Mouse (Mus musculus): Measurements from ENCODE around the gene E2f4.

The E2f4 gene

DNA sequence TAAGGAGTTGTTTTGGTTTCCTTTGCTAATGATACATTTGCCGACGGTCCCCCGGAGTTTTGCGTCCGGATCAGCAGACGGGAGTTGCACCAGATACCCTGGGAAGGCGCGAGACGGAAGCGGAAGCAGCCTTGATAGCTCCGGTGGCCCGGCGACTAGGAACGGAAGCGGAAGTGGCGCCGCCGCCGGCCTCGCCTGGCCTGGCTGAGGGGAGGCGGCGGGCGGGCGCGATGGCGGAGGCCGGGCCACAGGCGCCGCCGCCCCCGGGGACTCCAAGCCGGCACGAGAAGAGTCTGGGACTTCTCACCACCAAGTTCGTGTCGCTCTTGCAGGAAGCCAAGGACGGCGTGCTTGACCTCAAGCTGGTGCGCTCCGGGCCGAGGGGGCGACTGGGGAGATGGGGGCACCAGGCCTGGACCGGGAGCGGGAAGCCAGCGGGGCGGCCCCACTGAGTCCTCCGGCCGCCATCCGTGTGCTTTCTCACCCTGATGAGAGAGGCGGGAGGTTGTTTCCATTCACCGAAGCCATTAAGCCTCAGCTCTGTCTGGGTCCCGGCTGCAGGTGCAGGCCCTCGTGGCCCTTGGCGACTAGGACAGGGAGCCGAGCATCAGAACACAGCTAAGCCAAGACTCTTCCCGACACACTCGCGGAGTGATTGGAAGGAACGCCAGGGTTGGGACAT lies at the start of gene E2f4:
TSS of gene E2f4 (plus strand) at position 153 of the 682 bp plus-strand sequence.
- DNase-seq: peak; percentile 91 to 92

DNA sequence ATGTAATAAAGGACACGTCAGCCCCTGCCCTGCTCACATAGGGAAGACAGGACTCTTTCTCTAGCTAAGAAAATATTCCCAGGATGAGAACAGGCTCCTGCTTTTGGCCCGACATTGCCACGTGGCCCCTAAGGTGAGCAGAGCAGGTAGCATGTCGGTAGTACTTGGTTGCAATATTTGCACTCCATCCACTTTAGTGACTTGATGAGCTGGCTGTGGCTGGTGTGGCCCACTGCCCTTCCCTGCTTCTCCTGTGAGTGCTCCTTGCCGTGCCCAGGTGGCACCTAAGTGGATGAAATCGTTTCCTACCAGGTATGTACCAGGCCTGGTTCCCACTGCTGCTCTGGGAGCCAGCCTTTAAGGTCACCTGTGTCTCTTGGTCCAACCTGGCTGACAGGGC lies 45.5 kb upstream of the E2f4 start:
- DNase-seq: no peak

DNA sequence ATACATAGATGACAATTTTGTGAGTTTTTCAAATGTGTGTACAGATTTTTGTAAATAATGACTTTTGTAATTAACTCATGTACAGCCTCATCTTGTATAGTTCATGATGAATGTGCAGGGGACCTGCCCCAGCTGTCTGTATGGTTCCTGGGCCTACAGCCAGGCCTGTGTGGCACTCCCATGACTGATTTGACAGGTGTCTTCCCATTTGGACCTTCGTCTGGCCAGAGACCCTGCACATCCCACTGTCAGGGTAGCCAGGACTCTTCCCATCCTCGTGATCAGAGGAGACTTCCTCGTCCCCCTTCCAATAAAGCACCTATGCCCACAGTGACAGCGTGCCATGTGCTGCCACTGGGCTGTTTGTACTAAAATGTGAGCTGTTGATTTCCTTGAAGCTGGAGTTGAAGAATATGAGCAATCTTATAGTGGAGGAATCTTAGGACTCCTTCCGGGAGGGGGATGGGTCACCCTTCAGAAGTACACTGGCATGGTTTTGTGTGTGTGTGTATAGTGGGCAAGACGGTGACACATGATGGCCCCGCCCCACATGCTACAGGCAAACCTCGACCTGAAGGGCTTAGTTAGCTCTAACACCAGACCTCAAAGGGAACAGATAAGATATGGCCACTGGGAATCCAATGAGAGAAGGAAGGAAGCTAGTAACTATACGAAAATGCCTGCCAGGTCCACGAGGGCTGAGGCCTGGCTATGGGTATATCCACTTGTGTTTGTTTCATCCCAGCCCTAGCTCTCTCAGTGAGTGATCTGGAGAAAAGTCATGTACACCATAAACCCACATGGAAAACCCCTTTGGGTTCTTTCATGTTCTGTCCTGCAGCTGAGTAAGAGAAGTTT lies 44.6 kb upstream of the E2f4 start:
- DNase-seq: no peak

DNA sequence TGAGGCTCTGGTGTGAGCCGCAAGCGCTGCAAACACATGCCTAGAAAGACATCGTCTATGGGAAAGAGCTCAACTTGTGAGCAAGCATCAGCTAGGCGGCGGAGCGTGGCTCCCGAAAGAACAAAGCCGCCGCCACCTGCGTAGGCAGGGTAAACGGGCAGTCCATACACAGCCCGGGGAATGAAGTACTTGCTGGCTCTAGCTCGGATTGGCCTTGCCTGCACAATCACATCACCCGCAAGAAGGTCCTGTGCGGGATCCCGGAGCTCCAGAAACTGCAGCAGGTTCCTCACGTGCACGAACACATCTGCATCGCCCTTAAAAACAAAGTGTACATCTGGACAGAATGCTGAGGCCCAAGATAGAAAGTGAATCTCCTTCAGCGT lies 43.7 kb upstream of the E2f4 start:
- no peak for DNase-seq

DNA sequence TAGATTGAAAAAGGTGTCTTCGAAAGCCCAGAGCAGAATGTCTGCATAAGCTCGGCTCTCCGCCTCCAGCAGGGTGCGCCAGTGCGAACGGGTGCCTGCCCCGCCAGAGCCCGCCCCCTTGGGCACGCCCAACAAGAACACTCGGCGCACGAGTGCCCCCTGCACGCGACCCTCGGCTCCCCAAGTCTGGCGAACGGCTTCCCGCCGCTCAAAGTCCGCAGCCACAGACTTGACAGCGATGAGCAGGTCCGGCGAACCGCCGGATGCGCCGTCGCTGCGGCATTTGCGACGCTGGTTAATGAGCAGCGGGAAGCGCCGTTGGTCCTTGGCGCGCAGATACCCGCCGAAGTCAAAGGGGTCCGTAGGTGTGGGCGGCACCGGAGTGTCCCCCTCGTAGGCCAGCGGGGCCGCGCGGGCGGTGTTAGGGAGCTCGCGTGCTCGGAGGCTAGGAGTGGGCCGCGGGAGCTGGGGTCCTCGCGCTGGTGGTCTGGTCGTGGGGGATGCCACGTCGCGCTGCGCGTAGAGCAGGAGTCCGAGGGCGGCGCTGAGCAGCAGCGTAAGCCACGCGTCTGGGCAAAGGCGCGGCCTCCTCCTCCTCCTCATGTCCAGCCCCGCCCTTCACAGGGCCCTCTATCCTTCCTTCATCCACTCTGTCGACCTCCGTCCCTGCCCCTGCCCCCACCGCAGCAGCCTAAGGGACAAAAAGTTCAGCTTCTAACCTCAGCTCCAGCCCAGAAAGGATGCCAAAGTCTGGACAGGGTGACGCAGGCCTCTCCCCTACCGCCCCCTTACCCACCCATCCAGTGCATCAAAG lies 43.1 kb upstream of the E2f4 start:
- DNase-seq: peak; percentile 93

DNA sequence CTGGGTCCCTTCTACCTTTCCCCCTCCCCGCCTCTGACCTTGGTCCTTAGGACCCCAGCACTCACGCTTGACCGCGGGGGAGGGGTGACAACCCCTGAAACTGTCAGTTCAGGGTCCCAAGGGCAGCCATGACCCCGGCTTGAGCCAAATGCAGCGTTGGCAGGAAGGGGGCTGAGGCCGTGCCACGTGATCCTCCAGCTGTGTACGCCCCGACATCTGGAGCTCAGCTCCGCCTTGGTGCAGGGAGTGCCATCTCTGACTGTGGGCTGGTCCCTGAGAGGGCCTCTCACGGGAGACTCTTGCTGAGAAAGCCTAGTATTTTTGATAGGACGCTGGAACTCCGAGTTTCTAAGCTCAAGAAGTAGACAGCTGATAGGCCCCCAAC lies 42.5 kb upstream of the E2f4 start, which contains the start of gene B3gnt9:
TSS of gene B3gnt9 (minus strand) at position 188 of the 385 bp plus-strand sequence.
- DNase-seq: peak; percentile 30

DNA sequence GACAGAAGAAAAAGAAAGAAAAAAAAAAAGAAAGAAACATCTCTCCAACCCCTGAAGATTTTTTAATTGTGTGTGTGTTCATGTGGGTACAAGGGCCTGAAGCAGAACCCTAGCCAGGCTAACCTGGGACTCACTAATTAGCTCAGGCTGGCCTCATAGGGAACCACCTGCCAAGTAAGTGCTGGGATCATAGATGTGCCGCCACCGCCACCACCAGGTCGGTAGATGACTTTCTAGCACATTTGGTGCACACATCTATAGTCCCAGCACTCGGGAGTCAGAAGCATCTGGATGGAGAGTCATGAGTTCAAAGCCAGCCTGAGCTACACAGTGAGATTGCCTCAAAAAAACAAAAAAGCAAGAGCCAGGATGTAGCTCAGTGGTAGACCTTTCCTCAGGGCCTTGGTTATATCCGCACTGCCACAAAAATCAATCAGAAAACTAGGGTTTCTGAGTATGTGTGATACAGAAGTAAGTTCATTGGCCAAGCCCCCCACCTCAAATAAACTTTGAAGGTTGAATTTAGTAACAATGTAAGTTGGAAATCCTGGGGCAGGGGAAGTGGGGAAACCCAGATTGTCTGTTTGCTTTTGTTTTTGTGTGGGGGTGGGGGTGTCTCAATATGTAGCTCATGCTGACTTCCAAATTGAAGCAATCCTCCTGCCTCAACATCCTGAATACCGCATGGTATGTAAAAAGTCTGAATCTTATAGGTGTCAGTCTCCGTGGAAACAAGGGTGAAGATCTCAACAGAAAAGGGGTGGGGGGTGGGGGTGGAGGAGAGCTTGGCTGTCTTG lies 39.9 kb upstream of the E2f4 start:
- DNase-seq: no peak

DNA sequence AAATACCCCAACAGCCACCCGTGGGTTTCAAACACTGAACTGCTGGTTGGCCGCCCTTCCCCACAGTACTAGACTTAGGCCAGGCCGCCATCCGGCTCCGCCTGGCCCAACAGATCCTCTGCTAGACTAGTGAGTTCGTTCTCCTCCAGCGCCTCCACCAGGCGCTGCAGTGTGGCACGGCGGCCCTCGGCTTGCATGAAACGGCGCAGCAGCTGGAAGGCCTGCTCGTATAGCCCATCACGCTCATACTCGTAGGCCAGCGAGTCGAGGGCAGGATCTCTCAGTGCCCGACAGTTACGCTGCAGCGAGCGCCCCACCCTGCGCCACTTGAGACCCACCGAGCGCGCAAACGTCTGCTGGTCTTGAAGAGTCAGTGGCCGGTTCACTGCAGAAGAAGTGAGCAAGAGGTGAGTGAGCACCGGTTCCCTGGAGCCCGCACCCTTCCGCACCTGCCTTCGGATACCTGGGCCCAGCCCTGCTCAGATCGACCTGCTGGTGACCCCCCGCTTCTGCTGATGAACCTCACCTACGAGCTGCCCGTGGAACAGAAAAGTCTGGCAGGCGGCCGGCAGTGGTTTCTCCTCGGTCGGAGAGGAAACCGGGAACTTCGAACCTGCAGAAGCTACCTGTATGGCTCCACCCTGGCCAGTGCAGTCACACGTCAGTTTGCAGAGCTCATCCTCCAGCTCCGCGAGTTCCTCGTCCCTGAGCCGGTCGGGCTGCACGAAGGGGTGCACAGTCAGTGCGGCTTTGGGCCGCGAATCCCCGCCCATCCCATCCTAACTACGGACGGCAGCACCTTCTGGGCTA lies 38.3 kb upstream of the E2f4 start:
- no peak for DNase-seq

DNA sequence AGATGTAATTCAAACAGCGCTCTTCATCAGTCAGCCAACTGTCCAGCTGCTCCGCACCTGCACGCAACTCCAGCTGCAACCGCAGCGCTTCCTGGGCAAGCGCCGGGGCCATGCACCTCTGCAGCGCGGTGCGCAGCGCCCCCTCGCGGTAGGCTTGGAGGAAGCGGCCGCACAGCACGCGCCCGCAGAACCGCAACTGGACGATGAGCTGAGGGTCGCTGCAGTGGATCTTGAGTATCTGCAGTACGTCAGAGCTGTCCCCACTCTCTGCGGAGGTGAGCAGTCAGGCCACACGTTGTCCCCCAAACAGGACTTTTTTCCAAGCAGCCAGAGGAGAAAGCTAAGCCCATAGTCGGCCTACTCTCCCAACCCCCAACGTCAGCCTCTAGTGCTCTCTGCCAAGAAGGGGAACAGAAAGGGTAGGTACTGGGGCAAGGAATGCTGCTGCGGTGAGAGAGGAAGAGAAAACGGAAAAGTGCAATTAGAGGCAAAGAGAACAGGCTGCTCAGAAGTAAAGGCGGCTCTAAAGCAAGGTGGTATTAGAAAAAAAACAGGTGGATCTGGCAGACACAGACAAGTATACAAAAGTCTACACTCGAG lies 37.6 kb upstream of the E2f4 start:
- peak; percentile 83 to 88 for DNase-seq

DNA sequence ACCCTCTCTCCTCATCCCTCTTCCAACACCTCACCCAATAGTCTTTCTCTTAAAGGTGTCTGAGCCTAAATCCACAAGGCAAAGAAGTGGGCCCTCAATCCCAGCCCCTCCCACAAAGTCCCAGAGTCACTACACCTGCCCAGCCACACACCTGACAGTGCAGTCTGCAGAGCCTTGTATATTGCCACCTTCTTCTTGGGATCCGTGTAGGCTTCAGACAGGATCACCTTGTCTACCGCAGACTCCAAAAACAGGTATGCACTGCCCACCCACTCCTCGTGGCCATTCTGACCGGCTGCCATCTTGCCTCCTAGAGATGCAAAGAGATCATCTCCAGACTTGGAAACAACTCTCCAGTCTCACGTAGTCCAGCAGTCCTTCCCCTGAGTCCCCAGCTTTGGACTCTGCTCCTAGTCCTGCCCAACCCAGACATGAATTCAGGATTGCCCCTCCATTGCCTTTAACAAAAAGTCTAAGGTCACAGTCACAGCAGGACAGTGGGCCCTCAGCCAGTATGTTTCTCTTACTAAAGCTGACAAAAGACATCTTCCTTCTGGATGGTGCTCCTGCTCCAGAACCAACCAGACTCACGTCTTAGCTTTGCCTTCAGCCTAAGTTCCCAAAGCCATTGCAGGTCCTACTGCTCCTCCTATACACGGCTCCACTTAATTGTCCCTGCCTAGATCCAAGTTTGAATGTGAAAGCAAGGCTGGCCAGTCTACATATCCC lies 36.9 kb upstream of the E2f4 start:
- DNase-seq: no peak

DNA sequence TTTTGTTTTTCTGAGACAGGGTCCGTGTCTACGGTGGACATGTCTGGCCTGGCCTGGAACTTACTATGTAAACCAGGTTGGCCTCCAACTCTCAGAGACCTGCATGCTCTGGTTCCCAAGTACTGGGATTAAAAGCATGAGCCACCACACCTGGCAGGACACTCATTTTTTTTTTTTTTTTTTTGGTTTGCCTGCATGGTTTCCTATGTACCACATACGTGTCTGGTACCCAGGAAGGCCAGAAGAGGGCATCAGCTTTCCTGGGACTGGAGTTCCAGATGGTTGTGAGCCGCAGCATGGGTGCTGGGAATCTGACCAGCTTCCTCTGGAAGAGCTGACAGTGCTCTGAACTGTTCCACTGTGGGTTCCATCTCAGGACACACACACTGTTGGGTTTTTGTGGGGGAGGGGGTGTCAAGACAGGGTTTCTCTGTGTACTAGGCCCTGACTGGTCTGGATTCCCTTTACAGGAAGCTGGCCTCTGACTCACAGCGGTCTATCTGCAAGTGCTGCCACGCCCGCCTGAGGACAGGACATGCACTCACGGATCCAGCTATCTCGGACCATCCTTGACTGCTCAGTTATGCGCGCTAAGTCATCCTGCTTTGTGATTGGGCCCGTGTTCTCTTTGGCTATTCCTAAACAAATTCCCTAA lies 36.0 kb upstream of the E2f4 start:
- no peak for DNase-seq

DNA sequence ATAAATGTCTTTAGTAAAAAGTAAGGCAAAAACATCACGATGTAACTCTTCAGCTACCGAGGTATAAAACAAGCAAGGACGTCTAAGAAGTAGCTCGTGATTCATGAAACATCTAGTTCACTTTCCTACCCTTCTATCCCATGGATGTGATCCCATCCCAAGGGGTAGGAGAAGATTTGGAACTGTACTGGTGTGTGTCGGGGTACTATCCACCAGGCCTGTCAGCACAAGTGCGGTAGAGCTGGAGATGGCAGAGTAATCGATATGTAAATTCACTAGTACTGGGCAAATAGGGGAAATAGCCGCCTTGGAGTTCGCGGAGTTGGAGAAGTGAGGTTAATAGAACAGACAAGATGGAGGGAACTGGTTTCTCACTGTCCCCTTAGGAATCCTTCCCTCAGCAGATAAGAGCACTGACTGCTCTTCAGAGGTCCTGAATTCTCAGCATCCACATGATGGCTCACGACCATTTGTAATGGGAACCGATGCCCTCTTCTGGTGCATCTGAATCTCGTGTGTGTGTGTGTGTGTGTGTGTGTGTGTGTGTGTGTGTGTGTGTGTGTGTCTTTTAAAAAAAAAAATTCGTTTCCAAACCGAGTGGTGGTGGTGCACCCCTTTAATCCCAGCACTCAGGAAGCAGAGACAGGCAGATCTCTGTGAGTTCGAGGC lies 34.1 kb upstream of the E2f4 start:
- no peak for DNase-seq

DNA sequence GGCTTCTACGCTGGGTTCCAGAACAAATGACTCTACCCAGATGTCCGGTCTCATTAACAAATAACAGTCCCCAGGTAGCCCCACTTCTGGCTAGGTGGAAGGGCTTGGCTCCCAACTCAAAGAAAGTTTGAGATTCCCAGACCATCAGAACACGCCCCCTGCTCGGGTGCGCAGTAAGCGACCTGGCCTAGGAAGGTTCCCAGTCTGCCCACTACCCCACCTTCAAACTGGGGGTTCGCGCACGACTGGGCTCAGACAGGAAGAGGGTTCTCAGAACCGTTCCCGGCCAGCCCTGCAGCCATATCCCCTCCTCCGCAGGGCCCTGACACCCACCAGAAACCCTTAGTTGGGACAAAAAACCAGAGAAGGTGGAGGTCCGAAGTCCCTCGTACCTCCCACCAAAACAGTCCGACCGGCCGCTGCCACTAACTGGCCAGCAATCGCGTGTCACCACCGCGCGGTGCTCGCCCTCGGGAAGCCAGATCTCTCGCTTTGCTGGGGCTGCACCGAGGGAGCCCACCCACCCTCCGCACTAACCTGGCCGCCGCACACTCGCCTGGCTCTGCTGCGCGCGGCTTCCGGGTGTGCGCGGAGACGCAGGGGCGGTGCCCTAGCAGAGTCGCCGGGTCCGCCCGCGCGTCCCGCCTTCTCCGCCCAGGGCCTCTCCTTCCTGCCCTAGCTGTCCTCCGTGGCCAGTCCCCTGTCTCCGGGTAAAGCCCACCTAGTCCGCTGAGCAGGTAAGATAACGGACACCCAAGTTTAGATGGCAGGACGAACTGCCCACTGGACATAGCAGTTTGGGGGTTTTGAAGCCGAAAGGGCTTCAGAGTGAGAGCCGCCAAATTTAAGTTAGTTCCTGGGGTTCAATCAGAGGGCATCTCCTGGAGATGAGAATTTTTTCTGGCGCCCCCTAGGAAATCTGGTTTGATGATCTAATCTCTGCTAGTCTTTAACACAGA lies 33.2 kb upstream of the E2f4 start, which contains the start of the genes Tradd and Fbxl8:
TSS of gene Tradd (minus strand) at position 586 of the 959 bp plus-strand sequence.
TSS of gene Fbxl8 (plus strand) at position 625 of the 959 bp plus-strand sequence.
- DNase-seq: peak; percentile 78 to 79

DNA sequence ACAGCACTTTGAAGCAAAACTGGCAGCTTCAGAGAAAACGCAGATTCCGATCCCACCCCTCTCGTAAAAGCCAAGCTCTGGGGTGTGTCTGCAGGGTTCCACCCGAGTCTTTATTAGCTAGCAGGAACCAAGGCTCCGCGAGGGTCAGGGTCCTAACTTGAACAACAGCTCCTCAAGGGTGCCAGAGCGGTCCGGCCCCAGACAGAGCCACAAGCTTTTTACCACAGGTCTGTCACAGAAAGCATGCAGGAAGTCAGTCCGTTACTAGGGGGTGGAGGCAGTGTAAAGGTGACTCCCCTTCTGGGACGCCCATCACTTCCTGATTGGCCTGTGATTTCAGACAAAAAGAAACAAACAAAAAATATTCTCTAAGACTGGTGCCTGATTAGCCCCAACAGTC lies 32.3 kb upstream of the E2f4 start:
- peak; percentile 69 to 76 for DNase-seq

DNA sequence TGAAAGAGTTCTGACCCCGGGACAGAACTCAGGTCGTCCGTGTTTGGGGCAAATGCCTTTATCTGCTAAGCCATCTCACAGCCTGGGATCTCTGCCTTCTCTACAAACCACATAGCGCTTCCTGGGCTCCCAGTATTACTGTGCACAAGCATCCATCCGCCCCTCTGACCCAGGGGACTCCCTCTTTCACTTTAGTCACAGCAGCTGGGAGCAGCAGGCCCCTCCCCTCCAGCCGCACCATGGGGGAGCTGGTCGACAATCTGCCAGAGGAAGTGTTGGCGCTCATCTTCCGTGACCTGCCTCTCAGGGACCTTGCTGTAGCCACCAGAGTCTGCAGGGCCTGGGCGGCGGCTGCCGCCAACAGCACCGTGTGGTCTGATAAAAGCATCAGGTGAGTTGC lies 30.7 kb upstream of the E2f4 start:
- peak; percentile 57 to 67 for DNase-seq

DNA sequence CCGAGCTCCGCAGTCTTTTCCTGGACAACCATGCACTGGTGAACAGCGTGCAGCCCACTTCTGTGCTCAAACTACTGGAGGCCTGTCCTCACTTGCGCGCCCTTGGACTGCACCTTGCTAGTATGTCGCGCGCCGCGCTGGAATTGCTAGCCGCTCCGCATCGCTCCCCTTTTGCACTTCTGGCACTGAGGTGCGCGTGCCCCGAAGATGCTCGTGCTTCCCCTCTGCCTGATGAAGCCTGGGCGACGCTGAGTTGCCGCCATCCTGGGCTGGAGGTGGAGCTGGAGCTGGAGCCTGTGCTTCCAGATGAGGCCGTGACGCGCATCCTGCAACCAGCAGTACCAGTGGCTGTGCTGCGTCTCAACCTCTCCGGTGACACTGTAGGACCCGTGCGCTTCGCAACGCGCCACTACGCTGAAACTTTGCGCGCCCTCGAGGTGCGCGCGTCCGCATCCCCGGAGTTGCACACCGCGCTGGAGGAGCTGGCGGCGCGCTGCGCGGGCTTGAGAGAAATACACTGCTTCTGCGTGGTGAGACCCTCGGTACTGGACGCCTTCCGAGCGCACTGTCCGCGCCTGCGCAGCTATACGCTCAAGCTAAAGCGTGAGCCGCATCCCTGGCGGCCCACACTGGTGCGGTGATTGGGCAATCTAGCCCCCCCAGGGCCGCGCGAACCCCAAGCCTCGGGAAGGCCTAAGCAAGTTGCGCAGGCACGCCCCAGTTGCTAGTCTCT lies 29.0 kb upstream of the E2f4 start:
- no peak for DNase-seq

DNA sequence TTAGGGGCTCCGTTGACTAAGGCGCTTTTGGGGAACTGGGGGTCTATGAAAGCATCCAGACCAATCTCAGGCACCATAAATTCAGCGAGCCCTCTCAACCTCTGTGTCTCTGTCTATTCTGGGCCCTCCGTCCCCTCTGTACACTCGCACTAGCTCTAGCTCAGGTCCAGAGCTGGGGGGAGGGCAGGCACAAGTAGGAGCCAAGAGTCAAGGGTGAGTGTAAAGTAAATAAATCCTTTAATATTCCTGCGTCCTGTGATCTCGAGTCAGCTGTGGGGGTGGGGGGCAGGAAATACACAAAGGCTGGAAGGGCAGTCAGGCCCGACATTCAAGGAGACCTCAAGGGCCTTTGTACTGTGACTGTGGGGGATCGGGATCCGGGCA lies 28.4 kb upstream of the E2f4 start:
- no peak for DNase-seq

Data from B cell, adult 2 months (primary cell).